Mouse (Mus musculus): ENCODE measurements at regions not wholly inside any gene's neighbourhood (a gene's known extent, or its start where the extent isn't known, plus 50 kb on each side); places are given as distances from the start of the nearest gene placed in this dataset. TPM values are rescaled to one million over a fixed set of nuclear protein-coding genes. Genes with fewer than 3 reads are reported as not detected.

GRCm38 (mm10) chr12:110214833-110215232 lies 64.0 kb upstream of the Dio3 start:
- no peak for DNase-seq (ENCODE audit: low spot score)

GRCm38 (mm10) chr12:110215311-110215710 lies 63.6 kb upstream of the Dio3 start:
- no peak for DNase-seq (ENCODE audit: low spot score)

GRCm38 (mm10) chr12:110219750-110220149 lies 59.1 kb upstream of the Dio3 start:
- no peak for DNase-seq (ENCODE audit: low spot score)

GRCm38 (mm10) chr12:110220516-110220915 lies 58.4 kb upstream of the Dio3 start:
- no peak for DNase-seq (ENCODE audit: low spot score)

GRCm38 (mm10) chr12:110221184-110221583 lies 57.7 kb upstream of the Dio3 start:
- DNase-seq (ENCODE audit: low spot score) = no peak

GRCm38 (mm10) chr12:110221679-110222078 lies 57.2 kb upstream of the Dio3 start:
- no peak for DNase-seq (ENCODE audit: low spot score)

- DNase-seq (ENCODE audit: low spot score) = no peak
Measured at GRCm38 (mm10) chr12:110224250-110224649, 54.6 kb upstream of the Dio3 start.

- DNase-seq (ENCODE audit: low spot score) = no peak
Measured at GRCm38 (mm10) chr12:110228011-110228411, 50.9 kb upstream of the Dio3 start.

MicroRNA genes in the stretch of these regions (microRNA counts, 519-probe panel; counts per million panel counts)
- 473 counts per million, percentile 71 among the panel's probes with 10 or more counts for microRNA mmu-miR-1193
- microRNA mmu-miR-1197 = 473 counts per million, percentile 71 among the panel's probes with 10 or more counts
- microRNA mmu-miR-134 = 473 counts per million, percentile 71 among the panel's probes with 10 or more counts
- microRNA mmu-miR-154 = 7,358 counts per million, percentile 95 among the panel's probes with 10 or more counts
- microRNA mmu-miR-299 = 473 counts per million, percentile 71 among the panel's probes with 10 or more counts
- microRNA mmu-miR-300 = 2,420 counts per million, percentile 73 among the panel's probes with 10 or more counts
- 473 counts per million, percentile 71 among the panel's probes with 10 or more counts for microRNA mmu-miR-3072
- microRNA mmu-miR-323-3p = 473 counts per million, percentile 71 among the panel's probes with 10 or more counts
- microRNA mmu-miR-323-5p = 473 counts per million, percentile 71 among the panel's probes with 10 or more counts
- 3,617 counts per million, percentile 76 among the panel's probes with 10 or more counts for microRNA mmu-miR-329
- microRNA mmu-miR-369-3p = 3,311 counts per million, percentile 75 among the panel's probes with 10 or more counts
- 473 counts per million, percentile 71 among the panel's probes with 10 or more counts for microRNA mmu-miR-369-5p
- 5,230 counts per million, percentile 85 among the panel's probes with 10 or more counts for microRNA mmu-miR-376a
- 473 counts per million, percentile 71 among the panel's probes with 10 or more counts for microRNA mmu-miR-376b
- 1,864 counts per million, percentile 72 among the panel's probes with 10 or more counts for microRNA mmu-miR-376c
- 5,091 counts per million, percentile 85 among the panel's probes with 10 or more counts for microRNA mmu-miR-377
- 473 counts per million, percentile 71 among the panel's probes with 10 or more counts for microRNA mmu-miR-379
- 473 counts per million, percentile 71 among the panel's probes with 10 or more counts for microRNA mmu-miR-380-3p
- 473 counts per million, percentile 71 among the panel's probes with 10 or more counts for microRNA mmu-miR-380-5p
- microRNA mmu-miR-381 = 473 counts per million, percentile 71 among the panel's probes with 10 or more counts
- 4,103 counts per million, percentile 79 among the panel's probes with 10 or more counts for microRNA mmu-miR-382
- 473 counts per million, percentile 71 among the panel's probes with 10 or more counts for microRNA mmu-miR-409-3p
- 473 counts per million, percentile 71 among the panel's probes with 10 or more counts for microRNA mmu-miR-409-5p
- 473 counts per million, percentile 71 among the panel's probes with 10 or more counts for microRNA mmu-miR-410
- microRNA mmu-miR-411 = 473 counts per million, percentile 71 among the panel's probes with 10 or more counts
- 473 counts per million, percentile 71 among the panel's probes with 10 or more counts for microRNA mmu-miR-412
- microRNA mmu-miR-453 = 473 counts per million, percentile 71 among the panel's probes with 10 or more counts
- microRNA mmu-miR-485 = 473 counts per million, percentile 71 among the panel's probes with 10 or more counts
- microRNA mmu-miR-487b = 473 counts per million, percentile 71 among the panel's probes with 10 or more counts
- microRNA mmu-miR-494 = 473 counts per million, percentile 71 among the panel's probes with 10 or more counts
- microRNA mmu-miR-495 = 473 counts per million, percentile 71 among the panel's probes with 10 or more counts
- 473 counts per million, percentile 71 among the panel's probes with 10 or more counts for microRNA mmu-miR-496
- 473 counts per million, percentile 71 among the panel's probes with 10 or more counts for microRNA mmu-miR-539
- microRNA mmu-miR-541 = 473 counts per million, percentile 71 among the panel's probes with 10 or more counts
- 473 counts per million, percentile 71 among the panel's probes with 10 or more counts for microRNA mmu-miR-543
- 473 counts per million, percentile 71 among the panel's probes with 10 or more counts for microRNA mmu-miR-544
- 473 counts per million, percentile 71 among the panel's probes with 10 or more counts for microRNA mmu-miR-654-3p
- microRNA mmu-miR-654-5p = 473 counts per million, percentile 71 among the panel's probes with 10 or more counts
- 473 counts per million, percentile 71 among the panel's probes with 10 or more counts for microRNA mmu-miR-666-3p
- microRNA mmu-miR-666-5p = 473 counts per million, percentile 71 among the panel's probes with 10 or more counts
- microRNA mmu-miR-667 = 473 counts per million, percentile 71 among the panel's probes with 10 or more counts
- microRNA mmu-miR-668 = 473 counts per million, percentile 71 among the panel's probes with 10 or more counts
- microRNA mmu-miR-679 = 473 counts per million, percentile 71 among the panel's probes with 10 or more counts
- microRNA mmu-miR-758 = 473 counts per million, percentile 71 among the panel's probes with 10 or more counts
- 473 counts per million, percentile 71 among the panel's probes with 10 or more counts for microRNA mmu-miR-882

Small RNA genes lying in the stretch of these regions (microRNA-seq; reads per million reads assigned to microRNA genes)
- gene Gm24321 (ENCODE audit: borderline number of aligned reads) = not detected
- gene Gm25252 (ENCODE audit: borderline number of aligned reads) = not detected
- gene Gm25750 (ENCODE audit: borderline number of aligned reads) = not detected
- not detected for gene Gm27379 (ENCODE audit: borderline number of aligned reads)
- gene Gm44322 (ENCODE audit: borderline number of aligned reads) = not detected
- 164 reads per million, percentile 52 among the genes with 10 or more reads in this experiment for gene Mir1193 (ENCODE audit: borderline number of aligned reads)
- not detected for gene Mir1197 (ENCODE audit: borderline number of aligned reads)
- 149 reads per million, percentile 51 among the genes with 10 or more reads in this experiment for gene Mir134 (ENCODE audit: borderline number of aligned reads)
- gene Mir154 (ENCODE audit: borderline number of aligned reads) = 353 reads per million, percentile 60 among the genes with 10 or more reads in this experiment
- gene Mir299a (ENCODE audit: borderline number of aligned reads) = not detected
- not detected for gene Mir299b (ENCODE audit: borderline number of aligned reads)
- 152 reads per million, percentile 51 among the genes with 10 or more reads in this experiment for gene Mir300 (ENCODE audit: borderline number of aligned reads)
- 8.3 reads per million, percentile 15 among the genes with 10 or more reads in this experiment for gene Mir3072 (ENCODE audit: borderline number of aligned reads)
- 50.8 reads per million, percentile 39 among the genes with 10 or more reads in this experiment for gene Mir323 (ENCODE audit: borderline number of aligned reads)
- gene Mir329 (ENCODE audit: borderline number of aligned reads) = 59.9 reads per million, percentile 41 among the genes with 10 or more reads in this experiment
- 549 reads per million, percentile 65 among the genes with 10 or more reads in this experiment for gene Mir369 (ENCODE audit: borderline number of aligned reads)
- gene Mir376a (ENCODE audit: borderline number of aligned reads) = not detected
- gene Mir376b (ENCODE audit: borderline number of aligned reads) = 104 reads per million, percentile 46 among the genes with 10 or more reads in this experiment
- gene Mir376c (ENCODE audit: borderline number of aligned reads) = 121 reads per million, percentile 48 among the genes with 10 or more reads in this experiment
- gene Mir377 (ENCODE audit: borderline number of aligned reads) = 15.8 reads per million, percentile 23 among the genes with 10 or more reads in this experiment
- 1,409 reads per million, percentile 75 among the genes with 10 or more reads in this experiment for gene Mir379 (ENCODE audit: borderline number of aligned reads)
- gene Mir380 (ENCODE audit: borderline number of aligned reads) = not detected
- 632 reads per million, percentile 67 among the genes with 10 or more reads in this experiment for gene Mir381 (ENCODE audit: borderline number of aligned reads)
- gene Mir382 (ENCODE audit: borderline number of aligned reads) = 643 reads per million, percentile 67 among the genes with 10 or more reads in this experiment
- gene Mir409 (ENCODE audit: borderline number of aligned reads) = not detected
- gene Mir410 (ENCODE audit: borderline number of aligned reads) = 25.0 reads per million, percentile 30 among the genes with 10 or more reads in this experiment
- gene Mir411 (ENCODE audit: borderline number of aligned reads) = 1,880 reads per million, percentile 77 among the genes with 10 or more reads in this experiment
- gene Mir412 (ENCODE audit: borderline number of aligned reads) = 15.4 reads per million, percentile 23 among the genes with 10 or more reads in this experiment
- not detected for gene Mir453 (ENCODE audit: borderline number of aligned reads)
- 41.6 reads per million, percentile 37 among the genes with 10 or more reads in this experiment for gene Mir485 (ENCODE audit: borderline number of aligned reads)
- gene Mir487b (ENCODE audit: borderline number of aligned reads) = 1,217 reads per million, percentile 74 among the genes with 10 or more reads in this experiment
- gene Mir494 (ENCODE audit: borderline number of aligned reads) = 74.1 reads per million, percentile 44 among the genes with 10 or more reads in this experiment
- 10.8 reads per million, percentile 18 among the genes with 10 or more reads in this experiment for gene Mir495 (ENCODE audit: borderline number of aligned reads)
- 35.8 reads per million, percentile 35 among the genes with 10 or more reads in this experiment for gene Mir496a (ENCODE audit: borderline number of aligned reads)
- not detected for gene Mir539 (ENCODE audit: borderline number of aligned reads)
- 837 reads per million, percentile 70 among the genes with 10 or more reads in this experiment for gene Mir541 (ENCODE audit: borderline number of aligned reads)
- gene Mir543 (ENCODE audit: borderline number of aligned reads) = 51.6 reads per million, percentile 40 among the genes with 10 or more reads in this experiment
- not detected for gene Mir544 (ENCODE audit: borderline number of aligned reads)
- gene Mir654 (ENCODE audit: borderline number of aligned reads) = not detected
- gene Mir666 (ENCODE audit: borderline number of aligned reads) = 11.2 reads per million, percentile 19 among the genes with 10 or more reads in this experiment
- 15.4 reads per million, percentile 23 among the genes with 10 or more reads in this experiment for gene Mir667 (ENCODE audit: borderline number of aligned reads)
- 21.6 reads per million, percentile 27 among the genes with 10 or more reads in this experiment for gene Mir668 (ENCODE audit: borderline number of aligned reads)
- 17.1 reads per million, percentile 24 among the genes with 10 or more reads in this experiment for gene Mir679 (ENCODE audit: borderline number of aligned reads)
- not detected for gene Mir758 (ENCODE audit: borderline number of aligned reads)
- not detected for gene Mir882 (ENCODE audit: borderline number of aligned reads)
